Mouse (Mus musculus) lung, adult 2 months (tissue): Measurements from ENCODE around the gene Tex264. TPM values are rescaled to one million over a fixed set of nuclear protein-coding genes. Genes with fewer than 3 reads are reported as not detected.
"Not testable (repeated sequence)": the region's sequence is repeated elsewhere in the genome, so short reads cannot be mapped to it uniquely, and the experiment has no call there.

Source experiments
- DNase-seq: peaks from one replicate; pipeline ENCODE4 v3.0.0; 2022
- H3K4me1 ChIP-seq: fragments of 200-500 bp; 2 replicates; pipeline ENCODE4 v1.6.1; 2011; ENCODE audit warnings: low read length; ENCODE audit not compliant: control insufficient read depth, insufficient read depth
- H3K4me3 ChIP-seq: fragments of 200-500 bp; replicated peaks from 2 replicates; pipeline ENCODE3; 2011; ENCODE audit warnings: low read depth, mild to moderate bottlenecking, control low read depth, low read length; ENCODE audit errors: extremely low read depth
- CTCF ChIP-seq: fragments of 200-500 bp; IDR thresholded peaks from 2 replicates; pipeline ENCODE4 v1.5.1; 2011; ENCODE audit warnings: mild to moderate bottlenecking, low read length, control low read depth; ENCODE audit not compliant: insufficient read depth
- POLR2A ChIP-seq: fragments of 200-500 bp; IDR thresholded peaks from 2 replicates; pipeline ENCODE4 v1.6.1; 2011; ENCODE audit warnings: low read depth, mild to moderate bottlenecking, control low read depth, low read length, borderline replicate concordance; ENCODE audit errors: extremely low read depth
- WGBS: fragments of 180-500 bp; shearing (Covaris S2); methylation state at CpG from one replicate; pipeline ENCODE4 v1.1.7; 2018; 5-methylcytosine and 5-hydroxymethylcytosine counted together
- polyA plus RNA-seq: library from polyadenylated mRNA; depleted of rRNA; stranded (reverse); fragments of >200 nt; gene quantifications from 2 replicates; pipeline ENCODE4 v1.2.3, GENCODE M21; 2012

The Tex264 gene
- polyA plus RNA-seq, 1 experiment: 103 TPM

DNA sequence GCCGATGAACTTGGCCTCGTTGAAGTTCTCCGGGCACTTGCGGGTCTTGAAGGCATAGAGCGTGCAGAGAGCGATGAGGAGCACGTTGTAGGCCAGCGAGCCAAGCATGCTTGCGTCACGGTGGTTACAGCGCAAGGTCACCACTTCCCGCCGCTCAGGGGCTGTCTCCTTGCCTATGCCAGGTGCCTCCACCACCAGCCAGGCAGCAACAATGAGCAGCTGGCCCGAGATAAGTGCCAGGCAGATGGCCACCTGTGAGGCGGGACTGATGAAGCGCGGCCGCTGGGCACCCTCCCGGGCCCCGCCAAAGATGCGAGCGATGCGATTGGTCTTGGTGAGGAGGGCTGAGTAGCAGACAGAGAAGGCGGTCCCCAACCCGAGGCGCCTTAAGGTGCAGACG, 38.5 kb downstream of the Tex264 start:
- TF ChIP-seq POLR2A (no peak), CTCF (no peak)
- no peak for DNase-seq
- WGBS: 55% methylated on average over 27 of the region's 27 CpGs
- H3K4me3 ChIP-seq: no peak overlapping the region
- no peaks in the 10 kb centered on the region for H3K4me1 ChIP-seq

DNA sequence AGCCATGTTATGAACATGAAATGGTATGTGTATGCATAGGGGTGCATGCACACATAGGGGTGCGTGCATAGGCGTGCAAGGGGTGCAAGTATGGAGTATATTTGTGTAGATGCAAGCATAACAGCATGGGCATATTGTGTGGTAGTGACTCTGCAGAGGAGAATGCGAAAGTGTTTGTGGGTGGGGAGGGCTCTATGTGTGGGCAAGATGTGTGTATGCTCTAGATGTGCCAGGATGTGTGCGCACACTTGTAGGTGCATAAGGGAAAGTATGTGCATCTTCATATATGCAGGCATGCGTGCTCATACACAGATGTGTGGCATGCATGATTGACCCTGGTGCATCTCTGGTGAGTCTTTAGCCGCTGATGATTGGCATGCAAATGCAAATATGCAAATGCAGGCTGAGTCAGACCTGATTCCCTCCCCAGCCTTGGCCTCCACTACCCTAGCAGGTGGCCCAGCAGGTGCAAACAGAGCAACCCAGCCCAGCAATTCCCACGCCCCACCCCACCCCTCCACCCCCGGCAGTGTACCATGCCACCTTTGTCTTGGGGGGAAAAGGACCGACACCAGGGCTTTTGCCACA, 39.9 kb downstream of the Tex264 start:
- DNase-seq: no peak
- WGBS: 73% methylated on average over 9 of the region's 9 CpGs
- TF ChIP-seq POLR2A: no peak
- no peak for TF ChIP-seq CTCF
- no peaks in the 10 kb centered on the region for H3K4me1 ChIP-seq
- no peak overlapping the region for H3K4me3 ChIP-seq

DNA sequence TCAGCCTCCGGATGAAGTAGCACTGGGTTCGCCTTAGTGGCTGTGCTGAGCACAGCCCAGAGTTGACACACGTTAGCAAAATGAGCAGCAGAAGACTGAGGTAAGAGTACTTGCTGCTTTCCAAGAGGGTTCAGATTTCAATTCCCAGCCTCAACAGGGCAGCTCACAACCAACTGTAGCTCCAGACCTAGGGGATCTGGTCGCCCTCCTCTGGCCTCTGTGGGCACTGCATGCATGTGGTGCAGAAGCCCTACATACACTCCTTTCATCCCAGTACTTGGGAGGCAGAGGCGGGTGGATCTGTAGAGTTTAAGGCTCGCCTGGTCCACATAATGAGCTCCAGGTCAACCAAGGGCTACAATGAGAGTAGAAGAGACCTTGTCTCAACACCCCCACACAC, 41.9 kb downstream of the Tex264 start:
- 65% methylated on average over 6 of the region's 6 CpGs for WGBS

DNA sequence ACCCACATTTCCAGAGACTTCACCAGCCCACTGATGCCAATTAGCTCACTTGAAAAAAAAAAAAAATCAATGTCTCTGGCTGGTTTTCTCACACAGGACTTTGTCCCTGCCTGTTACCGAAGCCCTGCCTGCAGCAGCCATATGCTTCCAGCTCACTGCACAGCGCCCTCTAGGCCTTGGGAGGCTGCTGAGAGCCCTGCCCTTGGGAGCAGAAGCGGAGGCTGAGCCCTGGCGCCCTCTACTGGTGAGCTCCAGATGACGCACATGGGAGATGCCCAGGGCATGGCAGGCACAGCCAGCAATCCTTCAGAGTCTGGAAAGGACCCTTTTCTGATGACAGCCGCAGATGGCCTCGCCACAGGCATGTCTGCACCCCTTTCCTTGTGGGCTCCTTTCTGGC, 42.6 kb downstream of the Tex264 start:
- WGBS: 28% methylated on average over 7 of the region's 7 CpGs
- Histone ChIP-seq H3K4me3 (no peak overlapping the region), H3K4me1 (no peaks in the 10 kb centered on the region)
- no peak for TF ChIP-seq POLR2A
- peak; percentile 63 for TF ChIP-seq CTCF
- peak; percentile 76 for DNase-seq

More for the DNA sequence above, 41.9 kb downstream of the Tex264 start:
- H3K4me3 ChIP-seq: no peak overlapping the region
- DNase-seq: no peak
- H3K4me1 ChIP-seq: no peaks in the 10 kb centered on the region
- TF ChIP-seq CTCF (no peak), POLR2A (no peak)

DNA sequence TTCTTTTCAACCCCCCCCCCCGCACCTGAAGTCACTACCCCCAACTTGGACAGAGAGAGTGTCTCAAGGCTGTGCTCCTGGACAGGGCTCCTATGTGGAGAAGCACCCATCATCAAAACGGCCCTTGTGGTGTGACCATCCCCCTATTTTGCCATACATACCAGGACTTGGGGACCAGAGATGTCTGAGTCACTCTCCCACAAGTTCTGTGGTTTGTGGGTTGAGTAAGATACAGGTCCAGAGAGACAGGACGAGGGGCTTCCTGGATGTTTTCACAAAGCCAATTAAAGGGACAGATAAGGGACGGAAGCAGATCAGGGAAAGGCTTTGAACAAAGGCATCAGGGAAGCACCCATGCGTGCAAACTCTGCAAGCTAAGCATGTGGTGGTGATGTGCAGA, 44.4 kb downstream of the Tex264 start:
- no peaks in the 10 kb centered on the region for H3K4me1 ChIP-seq
- WGBS: 35% methylated on average over 5 of the region's 5 CpGs
- no peak for DNase-seq
- TF ChIP-seq POLR2A (no peak), CTCF (no peak)
- H3K4me3 ChIP-seq: no peak overlapping the region

DNA sequence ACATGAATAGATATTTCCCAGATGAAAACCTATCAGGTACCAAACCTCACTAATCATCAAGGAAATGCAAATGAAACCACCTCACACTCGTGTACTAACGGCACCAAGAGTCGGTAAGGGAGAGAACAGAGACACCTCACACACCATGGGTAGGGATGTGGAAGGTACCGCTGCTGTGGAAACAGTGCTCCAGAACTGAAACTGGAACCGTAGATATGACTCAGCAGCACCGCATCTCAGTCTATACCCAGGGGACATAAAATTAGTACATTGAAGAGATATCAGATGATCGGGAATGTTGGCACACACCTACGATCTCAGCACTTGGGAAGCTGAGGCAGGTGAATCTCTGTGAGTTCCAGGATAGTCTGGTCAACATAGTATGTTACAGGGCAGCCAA, 47.6 kb downstream of the Tex264 start:
- TF ChIP-seq CTCF: no peak
- TF ChIP-seq POLR2A: no peak
- WGBS: 89% methylated on average over 8 of the region's 8 CpGs
- H3K4me3 ChIP-seq: no peak overlapping the region
- DNase-seq: no peak
- H3K4me1 ChIP-seq: no peaks in the 10 kb centered on the region

DNA sequence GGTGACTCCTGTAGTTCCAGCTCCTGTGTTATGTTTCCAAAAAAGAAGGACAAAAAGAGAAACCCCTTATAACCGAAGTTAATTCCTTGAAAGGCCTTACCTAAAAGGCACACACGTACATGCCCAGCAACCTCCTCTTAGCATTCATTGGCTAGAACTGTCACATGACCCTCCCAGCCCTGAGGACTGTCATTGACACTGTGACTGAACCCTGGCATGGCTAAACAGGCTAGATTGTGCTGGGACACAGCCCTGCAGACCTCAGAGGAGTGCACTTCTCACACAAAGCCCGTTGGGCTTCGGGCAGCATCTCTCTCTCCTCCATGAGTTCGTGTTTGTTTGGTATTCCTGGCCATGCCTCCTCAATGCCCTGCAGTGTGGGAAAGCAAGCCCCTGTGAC, 53.5 kb downstream of the Tex264 start:
- no peak for DNase-seq
- no peak overlapping the region for H3K4me3 ChIP-seq
- TF ChIP-seq CTCF (no peak), POLR2A (no peak)
- no peaks in the 10 kb centered on the region for H3K4me1 ChIP-seq
- WGBS: 60% methylated on average over 5 of the region's 5 CpGs

DNA sequence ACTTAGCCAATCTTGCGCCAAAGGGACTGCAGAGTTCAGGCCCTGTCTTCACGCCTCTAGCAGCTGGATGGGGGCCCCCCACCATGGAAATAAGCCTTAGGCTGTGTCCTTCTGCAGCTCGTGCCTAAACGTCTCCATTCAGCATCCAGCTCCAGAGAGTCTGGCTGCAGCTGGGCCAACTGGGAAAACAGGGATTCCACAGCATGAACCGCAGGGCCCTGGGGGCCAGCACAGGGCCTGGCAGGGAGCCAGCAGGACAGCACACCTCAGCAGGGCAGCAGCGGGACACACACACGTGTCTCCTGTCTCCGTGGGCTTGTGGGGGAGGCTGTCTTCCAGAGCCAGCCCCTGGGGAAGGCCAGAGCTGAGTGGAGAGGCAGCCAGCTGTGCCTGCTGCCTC, 57.9 kb downstream of the Tex264 start:
- H3K4me3 ChIP-seq, DNase-seq, H3K4me1 ChIP-seq: not testable (repeated sequence)
- WGBS: 24% methylated on average over 8 of the region's 8 CpGs

DNA sequence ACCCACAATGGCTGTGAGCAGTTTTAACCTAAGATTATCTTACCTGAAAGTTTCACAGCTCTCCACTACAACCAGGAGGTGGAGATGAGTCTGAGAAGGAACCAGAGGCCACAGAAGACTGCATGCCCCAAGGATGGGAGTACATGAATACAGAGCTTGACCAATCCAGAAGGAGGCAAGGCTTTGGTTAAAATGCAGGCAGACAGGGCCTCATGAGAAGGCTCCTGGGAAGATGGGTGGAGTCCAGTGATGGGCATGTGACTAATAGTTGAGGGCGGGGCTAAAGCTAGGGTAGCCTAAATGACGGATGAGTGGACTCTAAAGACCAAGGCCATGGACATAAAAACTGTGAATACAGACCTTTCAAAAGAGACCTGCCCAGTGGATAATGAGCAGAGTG, 59.4 kb downstream of the Tex264 start, which contains the start of gene Iqcf6:
TSS of gene Iqcf6 (plus strand) at position 301 of the 400 bp plus-strand sequence.
- 83% methylated on average over 2 of the region's 2 CpGs for WGBS
- Histone ChIP-seq H3K4me1 (no peaks in the 10 kb centered on the region), H3K4me3 (no peak within 1 kb of the TSS)
- no peak for TF ChIP-seq POLR2A
- TF ChIP-seq CTCF: no peak
- no peak for DNase-seq

DNA sequence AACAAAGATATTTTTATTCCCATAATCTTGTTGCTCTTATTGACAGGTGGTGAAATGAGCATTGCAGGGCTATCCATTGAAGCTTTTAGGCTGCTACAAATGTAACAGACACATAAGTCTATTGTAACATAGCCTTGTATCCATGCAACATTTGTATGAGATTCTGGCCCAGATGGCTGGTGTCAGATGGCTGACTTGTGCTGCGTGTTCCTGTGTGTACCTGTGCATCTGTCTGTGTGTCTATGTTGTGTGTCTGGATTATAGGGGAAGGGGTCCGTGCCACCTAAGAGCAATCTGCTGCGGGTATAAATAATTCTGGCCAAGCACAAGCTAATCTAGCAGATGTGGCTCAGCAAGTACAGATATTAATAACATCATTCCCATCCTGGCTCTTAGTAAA, 68.2 kb downstream of the Tex264 start:
- TF ChIP-seq POLR2A: no peak
- no peak for TF ChIP-seq CTCF
- WGBS: 75% methylated on average over 3 of the region's 3 CpGs
- no peak for DNase-seq
- no peaks in the 10 kb centered on the region for H3K4me1 ChIP-seq
- H3K4me3 ChIP-seq: no peak overlapping the region

DNA sequence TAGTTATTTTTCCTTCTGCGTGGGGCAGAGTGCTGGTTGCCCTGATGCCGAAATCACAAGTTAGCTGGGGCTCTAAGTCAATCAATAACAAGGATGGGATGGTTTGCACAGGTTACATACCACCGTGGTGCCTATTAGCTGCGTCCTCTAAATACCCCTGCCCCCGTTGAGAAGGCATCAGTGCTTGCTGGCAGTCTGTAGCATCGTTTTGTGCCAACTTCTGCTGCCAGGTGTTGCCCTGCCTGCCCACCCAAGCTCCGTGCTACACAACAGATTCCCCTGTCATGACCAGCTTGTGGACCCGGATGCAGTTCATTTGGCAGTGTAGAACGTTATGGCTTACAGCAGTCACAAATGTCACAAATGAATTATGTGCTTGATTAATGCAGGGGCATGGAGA, 69.4 kb downstream of the Tex264 start:
- H3K4me3 ChIP-seq: no peak overlapping the region
- DNase-seq: no peak
- H3K4me1 ChIP-seq: no peaks in the 10 kb centered on the region
- TF ChIP-seq CTCF: no peak
- TF ChIP-seq POLR2A: no peak
- WGBS: 77% methylated on average over 9 of the region's 9 CpGs
